Mouse (Mus musculus) hindlimb bud, embryonic 11.5 days (tissue): Measurements from ENCODE around the gene Schip1.

ENCODE experiments used
- DNase-seq: peaks from one replicate; pipeline ENCODE4 v3.0.0-alpha.2; 2012; ENCODE audit warnings: low read depth, low spot score; ENCODE audit errors: extremely low spot score

Gene Schip1

DNA sequence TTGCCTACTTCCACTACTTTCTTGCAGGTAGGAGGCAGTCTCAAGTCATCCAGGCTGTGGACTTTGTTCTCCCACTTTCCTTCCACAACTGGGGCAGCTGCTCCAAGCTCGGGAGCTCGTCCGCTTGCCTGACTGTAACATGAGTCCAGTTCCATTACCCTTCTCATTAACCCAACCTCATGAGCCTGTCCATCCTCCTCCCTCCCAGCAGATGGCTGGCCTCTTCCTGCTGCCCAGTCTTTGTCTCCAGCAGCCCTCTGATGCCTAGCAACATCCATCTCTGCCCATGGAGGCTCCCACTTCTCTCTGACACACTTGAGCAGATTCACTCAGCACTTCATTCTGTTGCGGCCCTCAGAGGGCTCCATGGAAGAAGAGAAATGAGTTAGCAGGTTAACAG is 204.6 kb downstream of the Schip1 start:
- no peak for DNase-seq

DNA sequence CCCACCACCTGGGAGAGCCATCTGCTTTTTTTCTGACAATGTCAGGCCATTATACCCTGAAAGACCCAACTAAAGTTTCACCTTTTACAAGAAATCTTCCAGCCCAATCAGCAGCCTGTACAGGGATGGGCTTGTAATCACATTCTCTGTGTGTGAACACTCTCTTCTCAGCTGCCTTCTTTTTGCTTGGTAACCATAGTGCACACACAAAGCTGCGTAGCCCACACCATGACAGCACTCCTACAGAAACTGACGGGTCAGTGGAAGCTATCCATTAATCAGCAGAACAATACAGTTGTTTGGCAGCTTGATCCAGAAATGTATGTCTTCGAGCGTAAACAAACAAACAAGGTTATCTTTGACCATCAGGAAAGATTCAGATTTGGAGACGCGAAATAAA is 205.6 kb downstream of the Schip1 start:
- no peak for DNase-seq

DNA sequence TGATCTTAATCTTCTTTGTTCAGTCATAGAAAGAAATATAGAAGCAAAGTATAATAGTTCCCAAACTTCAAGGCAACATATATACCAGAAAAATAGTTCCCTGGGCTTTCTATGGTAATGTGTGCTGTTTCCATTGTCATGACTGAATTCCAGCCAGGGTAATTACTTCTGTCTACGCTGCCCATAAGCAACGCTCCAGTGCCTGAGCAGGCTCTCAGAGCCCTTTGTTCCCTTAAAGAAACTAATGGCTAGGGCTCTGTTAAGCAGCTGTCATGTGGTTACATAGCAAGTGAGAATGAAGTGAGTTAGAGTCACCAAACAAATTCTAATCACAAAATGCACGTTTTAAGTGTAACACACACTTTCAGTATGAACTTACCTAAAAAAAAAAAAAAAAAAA is 206.9 kb downstream of the Schip1 start:
- DNase-seq = no peak

DNA sequence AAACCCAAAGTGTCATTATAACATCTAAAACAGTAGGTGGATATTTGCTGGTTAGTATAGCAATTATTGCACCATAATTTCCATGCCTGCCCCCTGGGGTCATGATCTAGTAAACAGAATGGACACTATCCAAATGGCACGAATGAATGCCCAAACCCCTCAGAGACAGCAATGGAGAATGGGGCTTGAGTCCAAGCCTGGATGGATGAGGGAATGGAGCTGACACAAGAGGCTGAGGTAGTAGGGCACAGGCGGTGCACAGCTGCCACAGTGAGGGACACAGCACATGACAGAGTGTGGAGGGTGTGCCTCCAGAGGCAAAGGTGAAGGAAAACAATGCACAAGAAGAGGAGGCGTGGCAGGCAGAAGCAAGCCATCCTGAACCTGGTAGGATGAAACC is 207.3 kb downstream of the Schip1 start:
- DNase-seq = no peak

DNA sequence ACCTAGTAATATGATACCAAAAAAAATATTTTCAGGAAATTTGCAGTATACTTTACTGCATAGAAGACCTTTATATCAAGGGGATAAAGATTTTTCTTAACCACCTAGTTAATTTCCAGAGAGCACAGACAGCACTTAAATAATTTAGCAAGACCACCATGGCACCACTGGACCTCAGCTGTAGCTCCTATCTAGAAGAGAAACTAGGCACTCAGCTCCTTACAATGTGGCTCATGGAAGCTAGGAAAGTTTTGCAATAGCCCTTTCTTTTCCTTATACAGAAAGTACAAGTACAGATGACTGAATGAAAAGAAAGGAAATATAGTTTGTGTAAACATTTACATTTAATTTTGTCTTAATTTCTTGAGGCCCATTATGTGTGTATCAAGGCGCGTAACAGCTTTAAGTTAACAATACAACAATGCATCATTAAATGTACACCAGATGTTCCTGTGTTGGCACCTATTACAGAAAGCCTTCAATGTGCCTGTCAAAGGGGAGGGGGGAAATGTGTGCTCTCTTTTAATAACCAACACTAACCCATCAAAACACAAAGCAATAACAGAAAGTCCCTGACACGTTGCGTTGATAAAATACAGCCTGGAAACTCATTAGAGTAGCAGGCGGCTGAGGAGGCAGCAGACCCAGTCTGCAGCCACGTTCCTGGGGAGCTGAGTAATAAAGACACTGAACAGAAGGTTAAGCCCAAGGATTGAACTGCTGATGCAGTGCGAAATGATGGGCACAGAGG is 218.4 kb downstream of the Schip1 start:
- DNase-seq = peak; percentile 61

DNA sequence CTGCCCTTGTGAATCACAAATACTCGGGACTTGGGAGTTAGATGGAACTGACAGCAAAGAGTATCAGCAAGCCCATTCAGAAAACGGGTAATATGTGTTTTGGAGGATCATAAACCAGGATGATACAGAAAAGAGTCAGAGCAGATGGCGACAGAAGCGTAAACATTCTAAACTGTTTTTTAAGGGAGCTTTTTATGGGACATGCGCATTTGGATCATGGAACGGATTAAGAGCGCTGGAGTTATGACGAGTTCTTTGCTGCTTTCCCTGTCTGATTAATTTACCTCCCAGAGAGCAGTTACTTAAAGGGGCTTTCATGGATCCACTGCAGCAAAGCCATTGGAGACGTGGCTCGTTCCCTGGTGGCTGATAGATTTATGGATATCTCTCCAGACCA is 219.0 kb downstream of the Schip1 start:
- no peak for DNase-seq

DNA sequence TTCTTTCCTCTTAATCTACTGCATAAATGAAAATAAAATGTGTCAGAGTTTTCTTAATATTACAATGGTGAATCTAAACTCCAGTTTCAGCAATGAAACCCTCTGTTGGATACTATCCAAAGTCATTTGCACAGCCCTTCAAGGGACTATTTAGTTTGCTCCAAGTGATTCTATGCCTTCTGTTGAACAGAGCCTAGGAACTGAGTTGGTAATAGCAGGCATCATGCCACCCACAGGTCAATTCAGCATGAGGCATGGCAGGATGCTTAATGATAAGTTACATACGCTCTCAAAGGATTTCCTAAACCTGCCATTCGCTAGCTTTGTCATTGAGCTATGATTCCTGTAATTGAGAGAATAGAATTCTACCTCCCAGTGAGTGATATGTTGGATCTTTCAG is 219.9 kb downstream of the Schip1 start:
- DNase-seq = no peak

DNA sequence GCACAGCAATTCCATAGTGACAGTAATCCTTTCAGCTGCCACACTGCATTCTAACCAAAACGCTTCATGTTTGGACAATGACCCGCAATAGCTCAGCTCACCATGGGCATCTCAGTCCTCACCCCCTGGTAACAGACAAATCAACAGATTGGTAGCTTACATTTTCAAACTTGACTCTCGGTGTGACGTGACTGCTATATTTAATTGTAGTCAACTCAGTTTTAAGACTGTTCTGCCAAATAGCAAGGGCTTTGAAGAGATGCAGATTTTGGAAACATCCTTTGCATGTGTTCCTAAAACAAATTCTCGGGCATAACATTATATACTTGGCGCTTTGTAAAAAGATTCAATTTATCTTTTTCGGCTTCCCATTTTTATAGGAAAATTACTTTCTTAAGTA is 232.2 kb downstream of the Schip1 start:
- no peak for DNase-seq

DNA sequence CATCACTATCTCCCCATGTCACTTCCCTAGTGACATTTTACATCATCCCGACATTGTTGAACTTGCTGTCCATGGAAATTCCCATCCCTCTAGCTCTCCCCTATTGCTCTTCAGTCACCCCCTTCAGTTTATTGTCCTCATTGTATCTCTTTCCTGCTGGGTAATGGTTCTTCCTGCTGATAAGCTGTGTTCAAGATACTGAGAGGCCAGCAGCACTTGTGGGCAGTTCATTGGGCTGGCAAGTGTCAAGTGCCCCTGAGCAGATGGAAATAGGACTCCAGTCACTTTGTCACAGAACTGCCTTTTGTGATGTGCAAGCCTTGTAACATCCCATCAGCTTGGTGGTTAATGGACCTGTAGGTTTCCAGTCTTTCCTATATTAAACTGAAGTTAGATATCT is 241.0 kb downstream of the Schip1 start:
- DNase-seq = no peak

DNA sequence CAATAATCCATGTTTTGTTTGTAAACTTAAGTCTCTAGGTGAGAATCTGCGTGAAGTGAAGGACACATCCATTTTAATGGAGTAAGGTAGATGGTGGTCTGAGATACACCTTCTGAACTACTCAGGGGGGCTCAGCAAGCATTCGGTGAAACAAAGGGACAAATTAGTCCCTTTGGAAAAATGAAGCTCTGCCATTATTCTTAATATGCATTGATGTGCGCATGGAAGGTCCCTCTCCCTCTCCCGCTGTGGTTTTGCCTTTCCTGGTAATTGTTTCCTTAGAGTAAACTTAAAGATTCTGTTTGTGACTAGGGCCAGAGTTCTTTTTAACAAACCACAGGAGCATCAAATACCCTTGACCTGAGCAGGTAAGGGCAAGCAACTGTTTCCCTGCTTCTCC is 242.1 kb downstream of the Schip1 start:
- no peak for DNase-seq

DNA sequence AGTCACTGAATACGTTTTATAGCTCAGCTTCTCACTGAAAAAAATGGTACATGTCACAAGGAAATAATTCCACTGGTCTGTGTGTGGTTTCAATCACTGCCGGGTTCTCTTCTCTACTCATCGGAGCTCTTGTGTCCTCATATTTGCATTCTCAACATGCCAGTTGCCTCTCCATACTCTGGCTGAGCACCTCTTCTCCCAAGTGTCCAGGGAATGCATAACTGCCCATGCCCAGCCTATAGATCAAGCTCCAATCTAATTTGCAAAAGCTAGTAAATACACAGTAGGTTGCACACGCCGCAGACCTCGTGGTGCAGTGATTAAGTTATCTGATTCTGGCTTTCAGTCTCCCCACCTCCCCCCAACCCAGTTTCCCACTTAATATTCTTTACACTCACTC is 261.0 kb downstream of the Schip1 start:
- no peak for DNase-seq

DNA sequence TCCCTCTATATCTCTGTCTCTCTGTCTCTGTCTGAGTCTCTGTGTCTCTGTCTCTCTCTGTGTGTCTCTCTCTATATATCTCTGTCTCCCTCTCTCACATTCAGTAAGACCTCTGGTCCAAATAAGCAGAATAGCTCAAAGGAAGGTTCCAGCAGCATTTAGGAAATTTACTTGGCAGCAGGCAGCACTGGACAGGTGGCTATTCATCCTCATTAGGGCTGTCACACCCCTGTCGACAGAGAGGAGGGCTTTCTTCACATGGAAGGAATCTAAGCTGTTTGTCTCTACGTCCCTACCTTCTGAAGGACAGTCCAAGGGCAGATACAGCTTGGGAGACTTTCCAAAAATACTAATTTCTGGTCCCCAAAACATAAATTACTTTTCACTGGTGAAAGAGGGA is 267.9 kb downstream of the Schip1 start:
- no peak for DNase-seq

DNA sequence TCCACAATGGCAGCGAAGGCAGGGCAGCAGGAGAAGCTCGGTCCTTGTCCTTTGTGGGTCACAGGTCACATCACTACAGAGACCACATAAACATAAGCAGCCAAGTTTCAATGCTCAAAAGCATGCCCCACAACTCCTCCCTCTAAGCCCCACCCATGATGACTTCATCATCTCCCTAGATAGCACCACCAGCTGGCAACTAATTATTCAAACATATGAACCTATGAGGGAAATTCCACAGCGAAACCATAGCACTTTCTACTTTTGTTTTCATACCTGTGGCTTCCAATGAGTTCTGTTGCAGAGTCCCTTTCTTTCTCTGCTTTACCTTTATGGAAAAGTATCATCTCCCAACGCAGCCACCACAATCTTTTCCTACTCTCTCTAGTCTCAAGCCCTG is 270.9 kb downstream of the Schip1 start:
- no peak for DNase-seq

DNA sequence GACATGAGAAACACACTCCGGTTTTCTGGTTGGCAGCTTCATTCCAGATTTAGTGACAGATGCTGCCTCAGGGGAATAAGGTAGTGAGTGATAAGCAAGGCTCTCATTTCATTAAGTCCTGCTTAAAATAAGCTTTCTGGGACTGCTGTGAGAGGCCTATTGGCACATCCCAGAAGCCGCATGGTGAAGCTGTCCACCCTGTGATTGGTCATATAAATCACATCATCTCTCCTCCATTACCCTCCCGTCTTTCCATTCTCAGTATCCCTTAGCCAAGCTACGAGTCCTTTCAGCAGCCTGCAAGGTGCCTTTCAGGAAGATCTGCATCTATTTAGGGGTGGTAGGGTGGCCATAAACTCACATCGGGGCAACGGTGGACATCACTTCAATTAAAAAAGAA is 286.0 kb downstream of the Schip1 start:
- DNase-seq = no peak

DNA sequence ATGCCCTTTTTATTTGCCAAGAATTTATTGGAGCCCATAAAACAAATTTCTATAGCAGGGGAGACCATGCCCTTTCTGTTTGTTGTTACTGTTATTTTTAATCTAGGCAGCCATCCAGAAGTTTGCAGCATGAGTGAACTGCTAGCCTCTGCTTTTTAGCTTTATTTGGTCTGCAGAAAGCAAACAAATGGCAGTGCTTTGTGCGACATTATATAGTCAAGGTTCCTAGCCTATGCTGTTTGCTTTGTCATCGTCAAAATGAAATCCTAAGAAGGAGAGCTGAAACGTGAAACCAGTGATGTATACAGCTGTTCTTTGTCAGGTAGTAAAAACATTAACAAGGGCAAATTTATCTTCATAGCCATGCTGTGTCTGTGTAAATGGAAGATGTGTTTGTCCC is 286.9 kb downstream of the Schip1 start:
- DNase-seq = no peak

DNA sequence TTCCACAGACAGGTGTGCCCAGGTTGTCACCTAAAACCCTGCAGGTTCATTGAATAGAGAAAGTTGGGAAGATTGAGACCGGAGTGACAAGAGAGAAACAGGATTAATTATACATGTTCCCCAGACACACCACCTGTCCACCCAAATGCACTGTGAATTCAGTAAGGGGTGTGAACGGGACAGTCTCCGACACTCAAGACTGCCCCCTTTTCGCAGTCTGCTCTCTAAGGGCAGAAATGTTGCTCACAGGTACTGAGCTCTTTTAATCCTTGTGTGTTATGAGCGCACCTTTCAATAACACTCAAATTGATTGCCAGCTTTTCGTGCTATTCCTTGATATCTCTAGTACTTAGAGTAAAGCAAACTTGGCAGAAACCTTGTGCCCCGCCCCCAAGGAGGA is 288.4 kb downstream of the Schip1 start:
- no peak for DNase-seq

DNA sequence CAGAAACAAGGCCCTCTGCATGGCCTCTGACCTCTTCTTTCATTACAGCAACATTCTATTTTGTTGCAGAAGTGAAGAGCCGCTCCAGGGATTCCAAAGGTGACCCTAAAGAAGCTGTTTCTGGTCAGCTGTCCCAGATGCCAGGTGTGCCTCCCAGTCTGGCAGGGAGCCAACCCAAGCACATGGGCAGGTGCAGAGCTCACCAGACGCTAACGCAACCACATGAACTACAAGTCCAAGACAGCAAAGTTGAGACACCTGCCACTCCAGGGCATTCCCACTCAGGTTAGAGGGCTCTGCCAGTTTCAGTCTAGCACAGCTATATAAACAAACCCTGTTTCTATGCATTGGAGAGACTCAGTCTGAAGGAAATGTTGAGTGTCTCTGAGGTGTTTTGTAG is 288.9 kb downstream of the Schip1 start:
- no peak for DNase-seq

DNA sequence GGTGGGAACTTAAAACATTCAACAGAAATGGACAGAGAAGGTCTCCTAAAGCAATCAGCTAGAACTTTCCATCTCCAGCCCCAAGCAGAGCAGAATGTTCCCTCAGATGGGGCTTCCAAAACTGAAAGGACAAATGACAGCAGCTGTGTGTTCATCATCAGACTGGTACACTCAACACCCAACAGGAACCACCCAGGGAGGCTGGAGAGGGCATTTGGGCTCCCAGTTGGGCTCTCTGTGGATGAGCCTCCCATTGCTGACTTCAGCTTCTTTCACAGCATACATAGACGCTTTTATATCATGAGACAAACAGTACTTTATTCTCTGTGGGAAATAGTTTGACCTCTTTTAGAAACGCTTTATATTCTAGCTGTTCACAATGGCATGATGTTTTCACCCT is 291.9 kb downstream of the Schip1 start:
- no peak for DNase-seq

DNA sequence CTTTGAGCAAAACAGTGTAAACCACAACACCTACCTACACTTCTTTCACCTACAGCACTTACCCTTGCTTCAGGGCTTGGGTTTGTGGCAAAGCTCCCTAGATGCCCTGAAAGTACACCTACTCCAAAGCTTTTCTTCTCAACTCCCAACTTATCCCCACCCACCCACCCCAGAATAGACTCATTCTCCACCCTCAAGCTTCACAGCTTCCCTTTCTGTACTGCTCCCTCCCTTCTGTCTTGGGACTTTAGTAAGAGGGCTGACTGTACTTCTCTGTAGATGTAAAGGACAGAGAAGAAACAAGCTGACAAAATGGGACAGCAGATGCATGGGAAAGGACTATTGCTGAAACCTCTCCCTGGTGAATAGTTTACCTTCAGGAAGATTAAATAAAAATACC is 303.4 kb downstream of the Schip1 start:
- DNase-seq = no peak

DNA sequence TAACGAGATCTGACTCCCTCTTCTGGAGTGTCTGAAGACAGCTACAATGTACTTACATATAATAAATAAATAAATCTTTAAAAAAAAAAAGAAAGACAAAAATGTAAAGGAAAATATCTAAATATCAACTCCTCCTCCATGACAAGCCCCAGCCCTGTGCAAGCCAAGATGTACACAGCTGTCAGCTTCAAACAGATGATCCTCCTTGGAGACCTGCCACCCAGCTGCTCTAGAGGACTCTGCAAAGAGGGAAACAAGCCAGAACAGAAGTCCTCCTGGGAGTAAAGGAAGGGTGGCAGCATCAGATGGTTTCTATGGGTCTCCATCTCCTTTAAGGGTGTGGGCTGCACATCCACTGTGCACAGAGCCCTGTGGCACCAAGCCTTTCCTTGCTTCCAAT is 308.3 kb downstream of the Schip1 start:
- DNase-seq = no peak

DNA sequence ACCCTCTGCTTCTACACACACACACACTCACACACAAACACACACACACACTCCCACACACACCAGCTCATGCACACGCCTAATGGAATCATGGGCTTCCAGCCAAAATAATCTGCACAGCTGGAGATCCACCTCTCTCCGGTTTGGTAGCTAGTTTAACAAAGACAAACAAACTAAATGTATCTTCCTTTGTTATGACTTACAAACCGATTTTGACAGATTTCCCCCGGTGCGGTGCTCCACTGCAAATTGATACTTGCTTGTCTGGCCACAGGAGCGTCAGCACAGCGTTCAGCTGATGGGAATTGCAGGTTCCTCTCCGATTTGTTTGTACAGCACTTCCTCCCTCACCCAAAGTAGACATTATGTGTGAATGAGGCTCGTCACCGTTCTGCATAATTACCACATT is 310.5 kb downstream of the Schip1 start:
- DNase-seq = no peak

DNA sequence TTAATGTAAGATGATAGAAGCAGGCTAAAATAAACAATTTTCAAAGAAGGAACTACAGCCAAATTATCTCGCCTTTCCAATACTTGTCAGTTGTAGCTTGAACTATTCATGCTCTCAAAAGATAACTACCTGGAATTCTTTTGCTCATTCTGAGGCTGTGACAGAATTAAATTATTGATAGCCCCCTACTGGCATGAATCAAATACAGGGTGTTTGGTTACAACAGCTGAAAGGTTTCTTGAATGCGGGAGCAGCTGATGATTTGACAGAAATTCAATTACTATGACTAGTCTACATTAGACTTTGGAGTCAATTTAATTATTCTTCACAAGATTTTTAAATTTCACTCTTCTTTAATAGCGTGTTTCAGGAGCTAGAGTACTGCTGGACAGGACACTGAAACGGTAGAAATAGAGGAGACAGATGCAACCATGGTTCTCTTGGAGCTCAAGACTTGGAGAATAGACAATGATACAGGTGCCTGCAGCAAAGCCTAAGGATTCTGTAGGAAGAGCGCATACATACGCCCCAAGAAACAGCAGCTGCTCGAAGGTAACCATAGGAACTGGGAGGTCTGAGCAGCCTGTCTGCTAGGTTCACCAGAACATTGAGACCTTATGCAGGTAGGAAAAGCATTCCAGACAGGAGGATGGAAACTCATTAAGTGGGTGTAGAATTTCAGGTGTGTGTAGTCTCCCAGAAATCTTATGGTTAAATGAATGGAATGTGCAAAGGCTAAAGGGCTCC is 313.0 kb downstream of the Schip1 start:
- no peak for DNase-seq

DNA sequence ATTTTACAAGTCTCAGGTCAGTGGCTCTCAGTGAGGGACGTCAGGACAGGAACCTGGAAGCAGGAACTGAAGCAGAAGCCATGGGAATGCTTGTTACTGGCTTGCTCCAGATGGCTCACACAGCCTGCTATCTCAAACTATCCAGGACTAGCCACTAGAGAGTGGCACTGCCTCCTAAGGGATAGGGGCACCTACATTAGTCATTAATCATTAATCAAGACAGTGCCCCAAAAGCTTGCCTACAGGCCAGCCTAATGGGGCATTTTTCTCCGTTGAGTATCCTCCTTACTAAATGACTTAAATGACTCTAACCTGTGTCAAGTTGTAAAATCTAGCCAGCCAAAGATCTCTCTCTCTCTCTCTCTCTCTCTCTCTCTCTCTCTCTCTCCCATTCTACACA is 314.2 kb downstream of the Schip1 start:
- DNase-seq = no peak
